9 mouse cellular contexts compared by ENCODE assay signal in genomic region chr9:40530536-40530935, GRCm38 (mm10). TPM values are rescaled to one million over a fixed set of nuclear protein-coding genes. Genes with fewer than 3 reads are reported as not detected.
DNase-seq lines count a peak whose midpoint lies in the region; ATAC-seq and TF ChIP-seq lines count a peak whose summit lies in the region.
"Had no signal": no experiment of that assay in that cellular context is flagged by ENCODE, and none has a peak within 500 bp of the region (broad histone marks: within the 10 kb centered on the region; RNA-seq: fewer than 3 reads in every experiment).

No protein-coding gene starts in this region.

- H3K4me1 ChIP-seq in forebrain, embryonic 12.5 days: peaks cover 9% of the 10 kb centered on the region; the same call in 1 of the 2 replicates
- no peaks in the 10 kb centered on the region for H3K4me1 ChIP-seq in intestine, postnatal 0 days (replicated peaks; ENCODE audit: control insufficient read depth, insufficient read depth, low read length)
- peaks cover 6% of the 10 kb centered on the region; the same call in 1 of the 2 replicates for H3K4me1 ChIP-seq in neural tube, embryonic 12.5 days

- DNase-seq in left cerebral cortex, adult 2 months (ENCODE audit: extremely low spot score in 1 of 2, low spot score in 2 of 2): no peak
- no peak for DNase-seq in left cerebral cortex, adult 8-10 months (ENCODE audit: low spot score in 2 of 2)
- no peak for DNase-seq in retina, embryonic 14.5 days (ENCODE audit: low spot score)
- DNase-seq in kidney, postnatal 25 days: no peak
- DNase-seq in ovary, adult 18-20 months (ENCODE audit: low spot score): no peak

- TF ChIP-seq CTCF in left cerebral cortex, adult 2 months (IDR thresholded peaks at IDR 0.05): no peak
- no peak for TF ChIP-seq CTCF in intestine, postnatal 0 days (IDR thresholded peaks at IDR 0.05; ENCODE audit: low read depth)

- WGBS in forebrain, embryonic 12.5 days: 72% methylated on average over 8 of the region's 8 CpGs
- 63% methylated on average over 8 of the region's 8 CpGs for WGBS in intestine, postnatal 0 days
- WGBS in neural tube, embryonic 12.5 days: 62% methylated on average over 8 of the region's 8 CpGs

- H3K27me3 ChIP-seq in forebrain, embryonic 12.5 days: peaks cover 27% of the 10 kb centered on the region
- H3K27me3 ChIP-seq in intestine, postnatal 0 days (replicated peaks; ENCODE audit: control insufficient read depth, insufficient read depth, low read length): peaks cover 10% of the 10 kb centered on the region
- H3K27me3 ChIP-seq in neural tube, embryonic 12.5 days (replicated peaks): 0 out of 2 replicates have a peak, but pooled peaks cover 6% of the 10 kb centered on the region

- no peaks in the 10 kb centered on the region for H3K36me3 ChIP-seq in forebrain, embryonic 12.5 days (replicated peaks)
- no peaks in the 10 kb centered on the region for H3K36me3 ChIP-seq in intestine, postnatal 0 days (ENCODE audit: control insufficient read depth, insufficient read depth)
- H3K36me3 ChIP-seq in neural tube, embryonic 12.5 days: no peaks in the 10 kb centered on the region

- peak overlapping the region; percentile 88 for H3K4me2 ChIP-seq in forebrain, embryonic 12.5 days
- peak overlapping the region; percentile 60 for H3K4me2 ChIP-seq in intestine, postnatal 0 days (replicated peaks; ENCODE audit: low read depth)
- peak overlapping the region; percentile 84 for H3K4me2 ChIP-seq in neural tube, embryonic 12.5 days (replicated peaks)

- ATAC-seq in forebrain, embryonic 12.5 days (ENCODE audit: low FRiP score): no peak; the same call in 1 of the 2 replicates
- ATAC-seq in intestine, postnatal 0 days: no peak
- ATAC-seq in neural tube, embryonic 12.5 days (ENCODE audit: low FRiP score, low read depth): no peak

- no peaks in the 10 kb centered on the region for H3K9me3 ChIP-seq in forebrain, embryonic 12.5 days
- H3K9me3 ChIP-seq in intestine, postnatal 0 days (ENCODE audit: control insufficient read depth): no peaks in the 10 kb centered on the region
- H3K9me3 ChIP-seq in neural tube, embryonic 12.5 days: no peaks in the 10 kb centered on the region
- H3K9me3 ChIP-seq: megakaryocyte, embryonic 14.5 days had no signal

- peak overlapping the region; percentile 60; the same call in 1 of the 2 replicates for H3K9ac ChIP-seq in forebrain, embryonic 12.5 days
- H3K9ac ChIP-seq in intestine, postnatal 0 days (ENCODE audit: low read depth, low read length): no peak overlapping the region
- 0 out of 2 replicates have a peak overlapping the region, but pooled peaks have one; percentile 60 for H3K9ac ChIP-seq in neural tube, embryonic 12.5 days

- H3K27ac ChIP-seq in left cerebral cortex, adult 2 months: no peak overlapping the region; the same call in 1 of the 2 replicates
- no peak overlapping the region for H3K27ac ChIP-seq in forebrain, embryonic 12.5 days
- H3K27ac ChIP-seq in intestine, postnatal 0 days (ENCODE audit: low read depth, low read length): no peak overlapping the region
- no peak overlapping the region for H3K27ac ChIP-seq in neural tube, embryonic 12.5 days

- intact Hi-C loops in left cerebral cortex, adult 2 months (cut with DNase I): loop anchor here (2.0 kb wide), 2 partner anchors 22 to 74 kb away; no protein-coding TSS in a partner anchor

- peak overlapping the region; percentile 63 for H3K4me3 ChIP-seq in left cerebral cortex, adult 2 months
- peak overlapping the region; percentile 55 for H3K4me3 ChIP-seq in forebrain, embryonic 12.5 days (replicated peaks)
- H3K4me3 ChIP-seq in intestine, postnatal 0 days (ENCODE audit: low read depth, low read length): peak overlapping the region; percentile 35
- peak overlapping the region; percentile 46 for H3K4me3 ChIP-seq in neural tube, embryonic 12.5 days

RNA-seq across cellular contexts. Expression of gene Gramd1b, which starts 0.6 kb away (rescaled TPM):
- 100 to 1,000 TPM; 178 to 192 TPM for total RNA-seq in left cerebral cortex, adult 2 months (2021)
- 100 to 1,000 TPM; 125 to 138 (median 137) TPM for total RNA-seq in left cerebral cortex, adult 8-10 months (2022)
- 3.4 and 4.6 TPM in 2 replicates for polyA plus RNA-seq in forebrain, embryonic 12.5 days (2016; fragmentation: Nextera tagmentation; extraction: Ambion mirVana)
- polyA plus RNA-seq in intestine, postnatal 0 days (2015; fragmentation: Nextera tagmentation; extraction: Ambion mirVana): 15.2 and 18.6 TPM in 2 replicates
- polyA plus RNA-seq in neural tube, embryonic 12.5 days (2016; fragmentation: Nextera tagmentation; extraction: Ambion mirVana): 6.1 and 6.3 TPM in 2 replicates
